Mouse (Mus musculus) lung, adult 2 months (tissue): ENCODE data around the gene Mfsd4b3.

Experiments
- CTCF ChIP-seq: fragments of 200-500 bp; IDR thresholded peaks from 2 replicates; pipeline ENCODE4 v1.5.1; 2011; ENCODE audit warnings: mild to moderate bottlenecking, low read length, control low read depth; ENCODE audit not compliant: insufficient read depth
- POLR2A ChIP-seq: fragments of 200-500 bp; IDR thresholded peaks from 2 replicates; pipeline ENCODE4 v1.6.1; 2011; ENCODE audit warnings: low read depth, mild to moderate bottlenecking, control low read depth, low read length, borderline replicate concordance; ENCODE audit errors: extremely low read depth

- TF ChIP-seq CTCF (no peak), POLR2A (peak; percentile 77; the same call in 1 of the 2 replicates)
Observed at GRCm38 (mm10) chr10:39898874-39899371, 61.0 kb downstream of the Mfsd4b3 start, which contains the start of gene Mfsd4b4.
